Mouse (Mus musculus): ENCODE measurements around the gene Fbxo44. TPM values are rescaled to one million over a fixed set of nuclear protein-coding genes. Genes with fewer than 3 reads are reported as not detected.
"Not testable (repeated sequence)": the region's sequence is repeated elsewhere in the genome, so short reads cannot be mapped to it uniquely, and the experiment has no call there.

The Fbxo44 gene
- polyA plus RNA-seq, 2 experiments, result 0.46 to 1.0 TPM

DNA sequence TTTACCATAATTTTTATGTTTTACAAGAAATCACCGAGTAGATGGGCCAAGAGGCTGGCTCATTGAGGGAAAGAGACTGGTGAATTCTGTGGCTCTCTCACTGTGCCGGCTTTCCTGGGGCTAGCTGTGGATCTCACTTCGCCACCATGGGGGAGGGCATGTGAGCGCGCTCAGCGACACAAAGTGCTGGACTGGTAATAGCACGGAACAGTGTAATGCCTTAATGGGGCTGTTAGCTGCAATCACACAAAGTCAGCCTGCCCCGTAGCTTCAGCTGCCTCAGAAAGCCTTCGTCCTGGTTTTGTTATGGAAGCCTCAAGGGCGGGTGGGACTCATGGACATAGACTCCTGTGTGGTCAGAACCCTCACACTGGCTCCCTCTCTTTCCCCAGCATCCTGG lies 38.4 kb upstream of the Fbxo44 start:
- WGBS (ENCODE audit: insufficient replicate concordance), result 48% methylated on average over 10 of the region's 10 CpGs

DNA sequence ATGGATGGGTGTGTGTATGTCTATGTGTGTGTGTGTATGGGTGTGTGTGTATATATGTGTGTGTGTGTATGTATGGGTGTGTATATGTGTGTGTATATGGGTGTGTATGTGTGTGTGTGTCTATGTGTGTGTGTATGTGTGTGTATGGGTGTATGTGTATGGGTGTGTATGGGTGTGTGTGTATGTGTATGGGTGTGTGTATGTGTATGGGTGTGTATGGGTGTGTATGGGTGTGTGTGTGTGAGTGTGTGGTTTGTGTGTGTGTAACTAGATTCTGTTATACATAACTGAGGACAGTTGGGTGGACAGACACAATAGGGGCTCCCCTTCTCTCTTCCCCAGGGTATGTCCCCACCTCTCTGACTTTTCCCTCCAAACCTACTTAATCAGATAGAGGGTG lies 34.1 kb upstream of the Fbxo44 start:
- TF ChIP-seq EP300 (IDR thresholded peaks at IDR 0.05; ENCODE audit: low read depth) (no peak), CTCF (IDR thresholded peaks at IDR 0.05; ENCODE audit: low read depth) (no peak)
- DNase-seq (ENCODE audit: low read depth in 3 of 3, low spot score in 3 of 3) (no peak), ATAC-seq (ENCODE audit: insufficient read depth) (peak; percentile 53)
- Histone ChIP-seq H3K27me3 (ENCODE audit: control insufficient read depth, insufficient read depth, low read length) (no peaks in the 10 kb centered on the region), H3K36me3 (replicated peaks; ENCODE audit: control insufficient read depth, insufficient read depth, low read depth) (no peaks in the 10 kb centered on the region), H3K4me2 (ENCODE audit: low read depth) (no peak overlapping the region), H3K4me3 (ENCODE audit: insufficient read depth in 1 of 2, low read depth in 2 of 2, low read length in 2 of 2) (no peak overlapping the region), H3K9me3 (ENCODE audit: control insufficient read depth, low read length) (no peaks in the 10 kb centered on the region), H3K27ac (no peak overlapping the region), H3K4me1 (replicated peaks; ENCODE audit: control insufficient read depth in 2 of 2, insufficient read depth in 2 of 2, low read length in 1 of 2) (peaks cover 15 to 18% of the 10 kb centered on the region in 2 experiments), H3K9ac (replicated peaks) (no peak overlapping the region)

More for the DNA sequence above, 38.4 kb upstream of the Fbxo44 start:
- Histone ChIP-seq H3K27ac (no peak overlapping the region), H3K9ac (replicated peaks) (no peak overlapping the region), H3K4me2 (ENCODE audit: low read depth) (no peak overlapping the region), H3K9me3 (ENCODE audit: control insufficient read depth, low read length) (no peaks in the 10 kb centered on the region), H3K27me3 (ENCODE audit: control insufficient read depth, insufficient read depth, low read length) (peaks cover 5% of the 10 kb centered on the region; the same call in 1 of the 2 replicates), H3K4me3 (ENCODE audit: insufficient read depth in 1 of 2, low read depth in 2 of 2, low read length in 2 of 2) (no peak overlapping the region), H3K36me3 (replicated peaks; ENCODE audit: control insufficient read depth, insufficient read depth, low read depth) (no peaks in the 10 kb centered on the region), H3K4me1 (replicated peaks; ENCODE audit: control insufficient read depth in 2 of 2, insufficient read depth in 2 of 2, low read length in 1 of 2) (peaks cover 31 to 36% of the 10 kb centered on the region in 2 experiments)
- DNase-seq (ENCODE audit: low read depth in 3 of 3, low spot score in 3 of 3) (no peak), ATAC-seq (ENCODE audit: insufficient read depth) (no peak)
- TF ChIP-seq EP300 (IDR thresholded peaks at IDR 0.05; ENCODE audit: low read depth), result no peak
- TF ChIP-seq CTCF (IDR thresholded peaks at IDR 0.05; ENCODE audit: low read depth), result no peak

DNA sequence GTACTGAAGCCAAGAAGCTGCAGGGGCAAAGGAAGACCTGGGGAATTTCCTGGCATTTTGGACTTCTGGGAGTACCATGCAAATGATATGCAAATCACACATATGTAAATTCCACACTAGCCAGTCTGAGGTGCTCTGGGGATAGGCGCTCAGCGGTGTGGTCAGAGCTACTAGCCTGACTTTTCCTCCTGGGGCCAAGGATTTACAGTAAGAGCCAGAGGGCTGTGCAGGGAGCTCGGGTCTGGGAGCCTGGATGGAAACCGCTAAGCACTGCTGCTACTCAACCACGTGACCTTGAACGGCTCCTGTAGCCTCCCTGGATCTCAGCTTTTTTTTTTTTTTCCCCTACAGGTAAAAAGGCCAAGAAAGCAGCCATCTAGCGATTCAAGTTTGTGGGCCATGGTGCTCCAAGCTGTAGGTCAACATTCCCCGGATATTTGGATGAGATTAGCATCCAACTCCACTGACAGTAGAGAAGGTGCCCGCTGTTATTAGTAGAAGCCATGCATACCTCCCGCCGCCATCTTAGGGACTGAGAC lies 32.5 kb upstream of the Fbxo44 start:
- ATAC-seq (ENCODE audit: insufficient read depth) (no peak), DNase-seq (ENCODE audit: low read depth in 3 of 3, low spot score in 3 of 3) (no peak)
- Histone ChIP-seq H3K36me3 (replicated peaks; ENCODE audit: control insufficient read depth, insufficient read depth, low read depth) (no peaks in the 10 kb centered on the region), H3K9me3 (ENCODE audit: control insufficient read depth, low read length) (no peaks in the 10 kb centered on the region), H3K4me1 (replicated peaks; ENCODE audit: control insufficient read depth in 2 of 2, insufficient read depth in 2 of 2, low read length in 1 of 2) (peaks cover 15 to 23% of the 10 kb centered on the region in 2 experiments), H3K4me2 (ENCODE audit: low read depth) (no peak overlapping the region), H3K9ac (replicated peaks) (no peak overlapping the region), H3K4me3 (ENCODE audit: insufficient read depth in 1 of 2, low read depth in 2 of 2, low read length in 2 of 2) (no peak overlapping the region), H3K27me3 (ENCODE audit: control insufficient read depth, insufficient read depth, low read length) (no peaks in the 10 kb centered on the region), H3K27ac (no peak overlapping the region)
- TF ChIP-seq EP300 (IDR thresholded peaks at IDR 0.05; ENCODE audit: low read depth) (no peak), CTCF (IDR thresholded peaks at IDR 0.05; ENCODE audit: low read depth) (no peak)
- 34% methylated on average over 11 of the region's 11 CpGs for WGBS (ENCODE audit: insufficient replicate concordance)

DNA sequence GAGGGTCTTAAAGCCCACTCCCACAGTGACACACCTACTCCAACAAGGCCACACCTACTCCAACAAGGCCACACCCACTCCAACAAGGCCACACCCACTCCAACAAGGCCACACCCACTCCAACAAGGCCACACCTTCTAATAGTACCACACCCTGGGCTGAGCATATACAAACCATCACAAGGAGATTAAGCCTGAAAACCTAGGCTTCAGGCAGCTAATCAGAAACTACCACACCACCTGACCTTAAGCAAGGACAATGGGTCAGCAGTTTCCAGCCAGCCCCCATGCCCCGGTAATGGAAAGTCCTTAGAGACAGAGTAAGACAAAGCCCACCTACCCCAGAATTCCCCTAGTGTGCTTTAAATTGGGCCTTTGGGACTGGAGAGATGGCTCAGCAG lies 28.5 kb upstream of the Fbxo44 start:
- H3K4me1 ChIP-seq (replicated peaks; ENCODE audit: control insufficient read depth in 2 of 2, insufficient read depth in 2 of 2, low read length in 1 of 2), result peaks cover 6 to 11% of the 10 kb centered on the region in 2 experiments; a peak in 3 of 4 replicates
- not testable (repeated sequence) for H3K9ac ChIP-seq (replicated peaks); H3K36me3 ChIP-seq (replicated peaks; ENCODE audit: control insufficient read depth, insufficient read depth, low read depth); H3K27ac ChIP-seq; H3K9me3 ChIP-seq (ENCODE audit: control insufficient read depth, low read length); H3K27me3 ChIP-seq (ENCODE audit: control insufficient read depth, insufficient read depth, low read length); H3K4me2 ChIP-seq (ENCODE audit: low read depth); H3K4me3 ChIP-seq (ENCODE audit: insufficient read depth in 1 of 2, low read depth in 2 of 2, low read length in 2 of 2)
- peak in 1 of 3 experiments; percentile 20 for DNase-seq (ENCODE audit: low read depth in 3 of 3, low spot score in 3 of 3)
- peak; percentile 61 for ATAC-seq (ENCODE audit: insufficient read depth)
- WGBS (ENCODE audit: insufficient replicate concordance), result 63% methylated on average over 1 of the region's 1 CpGs

DNA sequence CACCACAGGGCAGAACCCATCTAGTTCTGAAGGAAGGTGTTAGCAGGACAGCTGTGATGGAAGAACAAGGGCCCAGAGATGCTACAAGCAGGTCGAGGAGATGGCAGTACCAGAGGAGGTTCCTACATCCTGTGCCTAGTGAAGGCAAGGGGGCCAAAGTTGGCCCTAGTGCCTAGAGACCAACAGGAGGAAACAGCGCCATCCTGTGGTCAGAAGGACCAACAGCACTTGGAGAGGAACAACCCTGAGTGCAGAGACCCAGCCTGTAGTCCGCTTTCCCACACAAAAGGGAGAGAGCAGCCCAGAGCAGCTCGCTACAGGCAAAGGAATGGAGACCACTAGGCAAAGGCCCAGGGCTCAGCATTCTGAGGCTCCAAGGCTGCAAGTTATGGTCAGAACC lies 25.5 kb upstream of the Fbxo44 start:
- ATAC-seq (ENCODE audit: insufficient read depth) (no peak), DNase-seq (ENCODE audit: low read depth in 3 of 3, low spot score in 3 of 3) (no peak)
- Histone ChIP-seq H3K4me3 (ENCODE audit: insufficient read depth in 1 of 2, low read depth in 2 of 2, low read length in 2 of 2) (no peak overlapping the region), H3K9ac (replicated peaks) (no peak overlapping the region), H3K27ac (no peak overlapping the region), H3K36me3 (replicated peaks; ENCODE audit: control insufficient read depth, insufficient read depth, low read depth) (no peaks in the 10 kb centered on the region), H3K27me3 (ENCODE audit: control insufficient read depth, insufficient read depth, low read length) (0 out of 2 replicates have a peak, but pooled peaks cover 4% of the 10 kb centered on the region), H3K4me2 (ENCODE audit: low read depth) (no peak overlapping the region), H3K4me1 (replicated peaks; ENCODE audit: control insufficient read depth in 2 of 2, insufficient read depth in 2 of 2, low read length in 1 of 2) (peaks cover 6 to 11% of the 10 kb centered on the region in 2 experiments; a peak in 3 of 4 replicates), H3K9me3 (ENCODE audit: control insufficient read depth, low read length) (no peaks in the 10 kb centered on the region)
- WGBS (ENCODE audit: insufficient replicate concordance), result 47% methylated on average over 4 of the region's 4 CpGs
- TF ChIP-seq EP300 (IDR thresholded peaks at IDR 0.05; ENCODE audit: low read depth) (no peak), CTCF (IDR thresholded peaks at IDR 0.05; ENCODE audit: low read depth) (peak; percentile 59)
